Mouse (Mus musculus): ENCODE results near the gene Gm20837. TPM values are rescaled to one million over a fixed set of nuclear protein-coding genes. Genes with fewer than 3 reads are reported as not detected.
"Not testable (repeated sequence)": the region's sequence is repeated elsewhere in the genome, so short reads cannot be mapped to it uniquely, and the experiment has no call there.

Gm20837 gene
- not detected in 2 replicates for polyA plus RNA-seq (2015; fragmentation: Nextera tagmentation; extraction: Ambion mirVana)

GRCm38 (mm10) chrY:90400948-90401347 is at the start of gene Gm20837:
Gene Gm20837 (plus strand): TSS chrY:90401248.
- ATAC-seq (ENCODE audit: insufficient read depth, low FRiP score); H3K9me3 ChIP-seq (replicated peaks; ENCODE audit: control insufficient read depth, low read length); H3K9ac ChIP-seq (ENCODE audit: low read length); H3K27ac ChIP-seq (ENCODE audit: low read length); H3K4me3 ChIP-seq (replicated peaks; ENCODE audit: low read length); H3K36me3 ChIP-seq (ENCODE audit: control insufficient read depth, insufficient read depth, low read length); H3K27me3 ChIP-seq (ENCODE audit: control insufficient read depth, insufficient read depth, low read length); H3K4me1 ChIP-seq (ENCODE audit: control insufficient read depth, insufficient read depth, low read length); H3K4me2 ChIP-seq (ENCODE audit: low read depth, low read length): not testable (repeated sequence)
- WGBS = no CpG with 5 or more reads among the region's 7 CpGs
